Mouse (Mus musculus) embryonic facial prominence, embryonic 14.5 days (tissue): ENCODE measurements at regions not wholly inside any gene's neighbourhood (a gene's known extent, or its start where the extent isn't known, plus 50 kb on each side); places are given as distances from the start of the nearest gene placed in this dataset.

ENCODE experiments used
- ATAC-seq: fragments of 200-750 bp; cut with Nextera tagmentation; 2 replicates; pipeline ENCODE4 v1.8.0; 2017; ENCODE audit warnings: low read depth, moderate number of reproducible peaks, moderate TSS enrichment
- DNase-seq: peaks from one replicate; pipeline ENCODE4 v3.0.0-alpha.2; 2015; ENCODE audit warnings: low spot score
- H3K27ac ChIP-seq: fragments of 300-500 bp; sonication (generic); replicated peaks from 2 replicates; pipeline ENCODE4 v1.5.1; 2014; ENCODE audit warnings: low read depth, mild to moderate bottlenecking, low read length, moderate library complexity
- H3K27me3 ChIP-seq: fragments of 300-500 bp; sonication (generic); replicated peaks from 2 replicates; pipeline ENCODE4 v1.6.1; 2014; ENCODE audit warnings: low read length; ENCODE audit not compliant: control insufficient read depth, insufficient read depth
- H3K36me3 ChIP-seq: fragments of 300-500 bp; sonication (generic); 2 replicates; pipeline ENCODE4 v1.6.1; 2014; ENCODE audit warnings: low read length, mixed read lengths; ENCODE audit not compliant: control insufficient read depth, insufficient read depth
- H3K4me1 ChIP-seq: fragments of 300-500 bp; sonication (generic); 2 replicates; pipeline ENCODE4 v1.6.1; 2014; ENCODE audit warnings: antibody characterized with exemption, low read length; ENCODE audit not compliant: control insufficient read depth, insufficient read depth
- H3K4me2 ChIP-seq: fragments of 300-500 bp; sonication (generic); 2 replicates; pipeline ENCODE4 v1.6.1; 2014; ENCODE audit warnings: low read depth, mild to moderate bottlenecking, low read length, moderate library complexity, mixed read lengths
- H3K4me3 ChIP-seq: fragments of 300-500 bp; sonication (generic); 2 replicates; pipeline ENCODE4 v1.5.1; 2014; ENCODE audit warnings: low read depth, mild to moderate bottlenecking, low read length
- H3K9ac ChIP-seq: fragments of 300-500 bp; sonication (generic); 2 replicates; pipeline ENCODE4 v1.6.1; 2014; ENCODE audit warnings: low read depth, mild to moderate bottlenecking, low read length, moderate library complexity, mixed read lengths
- H3K9me3 ChIP-seq: fragments of 300-500 bp; sonication (generic); 2 replicates; pipeline ENCODE4 v1.6.1; 2016; ENCODE audit warnings: low read length; ENCODE audit not compliant: control insufficient read depth
- WGBS: fragments of 180-500 bp; shearing (Covaris S2); extraction: QIAGEN DNeasy Blood & Tissue Kit; methylation state at CpG from one replicate; pipeline ENCODE4 v1.1.7; 2014; 5-methylcytosine and 5-hydroxymethylcytosine counted together

DNA sequence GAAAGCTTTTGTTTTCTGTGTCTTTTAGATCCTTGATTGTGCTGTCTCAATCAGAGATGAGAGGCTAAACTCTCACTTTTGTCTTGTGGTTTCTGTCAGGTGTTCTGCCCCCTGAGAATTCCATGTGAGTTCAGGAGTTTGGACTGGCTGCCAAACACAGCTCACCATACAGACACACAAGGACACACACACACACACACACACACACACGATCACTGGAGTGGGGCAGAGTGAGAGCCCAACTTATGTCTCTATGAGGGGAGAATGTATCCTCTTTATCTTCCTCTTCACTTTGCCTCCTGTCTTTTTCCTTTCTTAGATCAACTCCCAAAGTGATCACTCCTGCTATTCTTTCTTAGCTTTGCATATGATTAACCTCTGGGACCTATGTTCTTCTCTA, 652.3 kb downstream of the Pcdh17 start:
- DNase-seq (peak; percentile 6), ATAC-seq (no peak)
- no peaks in the 10 kb centered on the region for H3K27me3 ChIP-seq
- 50% methylated on average over 1 of the region's 1 CpGs for WGBS
- no peaks in the 10 kb centered on the region for H3K9me3 ChIP-seq
- no peak overlapping the region for H3K27ac ChIP-seq
- no peaks in the 10 kb centered on the region for H3K36me3 ChIP-seq
- H3K4me2 ChIP-seq, result no peak overlapping the region
- no peak overlapping the region for H3K9ac ChIP-seq
- no peak overlapping the region for H3K4me3 ChIP-seq
- no peaks in the 10 kb centered on the region for H3K4me1 ChIP-seq

DNA sequence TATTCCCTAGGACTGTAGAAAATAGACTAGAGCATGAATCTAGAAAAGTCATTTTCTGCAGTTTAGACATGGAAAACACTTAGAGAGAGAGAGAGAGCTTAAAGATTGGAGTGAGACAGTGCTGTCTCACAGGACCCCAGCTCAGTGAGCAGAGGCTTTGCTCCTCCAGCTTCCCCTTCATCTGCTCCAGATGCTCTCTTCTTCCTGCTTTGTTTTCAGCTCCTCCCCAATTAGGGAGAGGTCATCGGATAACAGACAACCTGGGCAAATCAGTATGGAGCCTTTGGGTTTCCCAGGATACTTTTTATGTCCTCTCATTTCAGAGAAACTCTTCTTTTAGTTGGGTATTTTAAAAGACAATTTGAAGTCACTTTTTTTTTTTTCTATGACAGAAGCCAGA, 653.7 kb downstream of the Pcdh17 start:
- Histone ChIP-seq H3K27ac (no peak overlapping the region), H3K9me3 (no peaks in the 10 kb centered on the region), H3K4me1 (no peaks in the 10 kb centered on the region), H3K4me3 (no peak overlapping the region), H3K36me3 (no peaks in the 10 kb centered on the region), H3K9ac (no peak overlapping the region), H3K4me2 (no peak overlapping the region), H3K27me3 (no peaks in the 10 kb centered on the region)
- no peak for DNase-seq
- ATAC-seq, result no peak
- 24% methylated on average over 1 of the region's 1 CpGs for WGBS
